Comparison of ENCODE assay signal across 14 mouse cellular contexts in genomic region chr3:85203659-85204058, GRCm38 (mm10).
"Had no signal": no experiment of that assay in that cellular context is flagged by ENCODE, and none has a peak within 500 bp of the region (broad histone marks: within the 10 kb centered on the region; RNA-seq: fewer than 3 reads in every experiment).

No protein-coding gene starts in this region.

- H3K4me1 ChIP-seq: liver, embryonic 15.5 days had no signal

- H3K36me3 ChIP-seq: limb, embryonic 10.5 days; liver, embryonic 15.5 days had no signal

- H3K9me3 ChIP-seq: limb, embryonic 10.5 days; liver, embryonic 15.5 days had no signal

- H3K27ac ChIP-seq: limb, embryonic 10.5 days; liver, embryonic 15.5 days had no signal

- DNase-seq: kidney, adult 2 months; lung, adult 2 months; lung, postnatal 4 days; midbrain, embryonic 14.5 days; retina, postnatal 1 day; right cerebral cortex, postnatal 4 days; spleen, adult 18-20 months; thymus, adult 18-20 months; thymus, postnatal 14 days had no signal

- H3K4me2 ChIP-seq: liver, embryonic 11.5 days; liver, embryonic 15.5 days had no signal

- ATAC-seq: lung, postnatal 0 days had no signal

- H3K9ac ChIP-seq: liver, embryonic 15.5 days had no signal

- H3K4me3 ChIP-seq: left cerebral cortex, adult 2 months; limb, embryonic 10.5 days; liver, embryonic 15.5 days had no signal

- H3K27me3 ChIP-seq: liver, embryonic 15.5 days had no signal
